8 mouse cellular contexts compared by ENCODE assay signal in genomic region chr9:35199772-35200471, GRCm38 (mm10). TPM values are rescaled to one million over a fixed set of nuclear protein-coding genes. Genes with fewer than 3 reads are reported as not detected.
DNase-seq lines count a peak whose midpoint lies in the region; ATAC-seq and TF ChIP-seq lines count a peak whose summit lies in the region.

Srpr (plus strand) TSS chr9:35200175.
Tirap (minus strand) TSS chr9:35200291.

- TF ChIP-seq CTCF in Patski (IDR thresholded peaks at IDR 0.05) = peak; percentile 100

- peak; percentile 47 for DNase-seq in Patski (ENCODE audit: low read depth, low spot score)
- peak; percentile 93 to 96 for DNase-seq in cerebellum, postnatal 14 days
- peak; percentile 61 to 76 for DNase-seq in frontal cortex, postnatal 14 days (ENCODE audit: low spot score in 2 of 2)
- peak; percentile 91 to 93 for DNase-seq in layer of hippocampus, postnatal 10 days (ENCODE audit: low spot score in 2 of 2)
- DNase-seq in lung, postnatal 10 days = peak; percentile 96
- DNase-seq in ovary, postnatal 14 days (ENCODE audit: low spot score) = peak; percentile 92
- peak; percentile 87 for DNase-seq in thymus, postnatal 14 days

- peaks cover 8% of the 10 kb centered on the region for H3K36me3 ChIP-seq in hindbrain, embryonic 12.5 days

- H3K9ac ChIP-seq in hindbrain, embryonic 12.5 days = peak within 1 kb of the TSS; percentile 69

- H3K4me1 ChIP-seq in hindbrain, embryonic 12.5 days = peaks cover 8% of the 10 kb centered on the region

- in situ Hi-C loops in Patski (cut with MboI; ENCODE audit: low pct_unique_long_range_greater_than_20kb) = loop anchor here (10.0 kb wide), 1 partner anchor 335 kb away; no protein-coding TSS in a partner anchor

- H3K9me3 ChIP-seq in hindbrain, embryonic 12.5 days (replicated peaks) = no peaks in the 10 kb centered on the region

- POLR2A ChIA-PET in Patski (lab: Charles Lee) = interaction anchor here (0.5 to 2.9 kb wide), 2 partner anchors 11 to 77 kb away, joined by 4 to 21 read pairs; partner anchors contain the start of gene Foxred1

- peak within 1 kb of the TSS; percentile 54 for H3K4me3 ChIP-seq in hindbrain, embryonic 12.5 days

- H3K27me3 ChIP-seq in Patski = no peaks in the 10 kb centered on the region
- no peaks in the 10 kb centered on the region for H3K27me3 ChIP-seq in hindbrain, embryonic 12.5 days

- H3K27ac ChIP-seq in hindbrain, embryonic 12.5 days = no peak within 1 kb of the TSS

- peak; percentile 98 for ATAC-seq in Patski
- peak; percentile 93 for ATAC-seq in hindbrain, embryonic 12.5 days (ENCODE audit: low FRiP score)

- H3K4me2 ChIP-seq in hindbrain, embryonic 12.5 days (replicated peaks) = peak within 1 kb of the TSS; percentile 64

- under 1% methylated on average over 43 of the region's 44 CpGs for whole genome bisulfite sequencing in hindbrain, embryonic 12.5 days

- CTCF ChIA-PET in Patski (lab: Charles Lee) = interaction anchor here (0.6 to 1.9 kb wide), 14 partner anchors 9 to 346 kb away, joined by 3 to 9 read pairs (median 5); partner anchors contain the start of genes Foxred1 and St3gal4

RNA-seq across cellular contexts. Expression of gene Srpr, which starts in this region (rescaled TPM):
- 100 TPM for polyA plus RNA-seq in Patski (2021)
- polyA plus RNA-seq in hindbrain, embryonic 12.5 days (2016; fragmentation: Nextera tagmentation; extraction: Ambion mirVana) = 90.6 and 94.2 TPM in 2 replicates
- total RNA-seq in layer of hippocampus, postnatal 10 days (2021) = 10 to 100 TPM; 53.9 to 58.0 TPM

RNA-seq across cellular contexts. Expression of gene Tirap, which starts in this region (rescaled TPM):
- 11.0 TPM for polyA plus RNA-seq in Patski (2021)
- 11.9 and 13.4 TPM in 2 replicates for polyA plus RNA-seq in hindbrain, embryonic 12.5 days (2016; fragmentation: Nextera tagmentation; extraction: Ambion mirVana)
- total RNA-seq in layer of hippocampus, postnatal 10 days (2021) = 1 to 10 TPM; 2.4 to 3.4 TPM
